Mouse (Mus musculus) left cerebral cortex, adult 2 months (tissue): ENCODE measurements around the gene Zfp804a. TPM values are rescaled to one million over a fixed set of nuclear protein-coding genes. Genes with fewer than 3 reads are reported as not detected.

Source experiments
- DNase-seq, 2 experiments: peaks; one replicate each; pipeline ENCODE4 v3.0.0; 2021 to 2022; ENCODE audit warnings: low spot score in 2 of 2, mixed read lengths in 1 of 2; ENCODE audit errors: extremely low spot score in 1 of 2
- H3K27ac ChIP-seq: fragments of 200-600 bp; 2 replicates; pipeline ENCODE4 v1.8.1; 2022
- H3K4me3 ChIP-seq: fragments of 200-600 bp; 2 replicates; pipeline ENCODE4 v1.8.1; 2022
- CTCF ChIP-seq: fragments of 200-600 bp; IDR thresholded peaks from 2 replicates; pipeline ENCODE4 v1.8.1; 2022; ENCODE audit warnings: antibody characterized with exemption, mild to moderate bottlenecking, moderate library complexity
- intact Hi-C: fragments of 180-260 bp; cut with DNase I; formaldehyde crosslinking; loops from one replicate; pipeline ENCODE4 v1.15.1; 2025
- total RNA-seq, 2 experiments: library from RNA; stranded (reverse); gene quantifications; 2 replicates each; pipeline ENCODE4 v1.2.3; 2021

Zfp804a gene
- total RNA-seq, 2 experiments from 2014 or later = 14.3 to 16.2 TPM

DNA sequence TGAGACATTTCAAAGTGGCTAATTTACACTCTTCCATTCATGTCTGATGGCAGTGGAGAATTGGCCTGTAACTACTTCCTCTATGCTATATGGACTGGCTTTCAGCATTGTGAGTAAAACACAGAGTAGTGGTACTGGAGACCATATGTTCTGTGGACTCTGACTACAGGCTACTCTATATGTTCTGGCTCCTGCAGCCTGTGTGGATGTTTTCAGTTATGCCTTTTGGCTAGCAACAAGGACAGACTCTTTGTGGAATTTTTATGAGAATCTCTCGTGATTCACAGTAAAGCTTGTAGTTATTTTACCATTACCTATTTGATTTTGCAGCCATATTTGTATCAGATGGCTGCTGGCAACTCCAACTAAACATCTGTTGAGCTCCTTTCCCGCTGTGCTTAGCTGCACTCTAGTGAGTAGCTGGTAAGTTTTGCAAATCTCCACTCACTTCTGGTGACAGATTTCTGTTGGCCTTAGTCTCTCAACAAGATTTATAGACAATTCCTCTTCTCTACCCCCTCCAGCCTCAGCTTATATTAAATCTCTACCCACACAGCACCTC lies 242.0 kb downstream of the Zfp804a start:
- intact Hi-C loops = no loop called here
- no peak overlapping the region for H3K4me3 ChIP-seq
- no peak for TF ChIP-seq CTCF
- no peak for DNase-seq
- H3K27ac ChIP-seq = no peak overlapping the region
